Mouse (Mus musculus): ENCODE measurements around the gene Ubap2. TPM values are rescaled to one million over a fixed set of nuclear protein-coding genes. Genes with fewer than 3 reads are reported as not detected.

The Ubap2 gene
- polyA plus RNA-seq, 1 experiment from 2014 or later = 50.1 TPM

DNA sequence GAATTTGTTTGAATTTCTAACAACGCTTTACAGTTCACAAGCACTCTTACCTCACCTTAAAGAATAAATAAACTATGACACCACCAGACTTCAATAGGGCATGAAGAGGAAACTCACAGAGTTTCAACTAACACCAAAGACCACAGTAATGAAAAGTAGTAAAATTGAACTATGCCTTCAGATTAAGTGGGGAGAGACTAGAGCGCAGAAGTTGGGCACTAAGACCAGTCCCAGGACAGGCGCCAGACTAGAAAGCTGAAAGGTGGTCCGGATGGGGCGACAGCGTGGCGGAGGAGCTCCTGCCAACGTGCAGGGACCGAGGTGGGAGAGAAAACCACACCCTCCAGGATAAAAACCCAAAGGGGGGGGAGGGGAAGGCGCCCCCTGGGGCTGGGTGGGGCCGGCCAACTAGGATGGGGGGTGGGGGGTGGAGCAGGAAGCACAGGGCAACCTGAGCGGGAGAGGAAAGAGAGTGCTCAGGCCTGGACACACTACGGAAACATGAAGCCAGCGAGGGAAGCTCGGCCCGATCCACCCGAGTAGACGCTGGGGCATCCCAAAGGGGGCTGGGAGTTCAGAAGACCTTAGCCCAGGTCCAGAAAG, 466 bp downstream of the Ubap2 start:
- H3K9me3 ChIP-seq (ENCODE audit: control insufficient read depth, low read length) = no peaks in the 10 kb centered on the region
- peaks cover 2% of the 10 kb centered on the region; the same call in 1 of the 2 replicates for H3K36me3 ChIP-seq (ENCODE audit: control insufficient read depth, insufficient read depth, low read length)
- H3K27me3 ChIP-seq (replicated peaks; ENCODE audit: control insufficient read depth, insufficient read depth, low read length) = no peaks in the 10 kb centered on the region
- peak; percentile 65 for ATAC-seq
- peak overlapping the region; percentile 66 for H3K4me3 ChIP-seq (ENCODE audit: low read length)
- peak overlapping the region; percentile 83 for H3K9ac ChIP-seq (ENCODE audit: low read depth, low read length)
- peaks cover 27% of the 10 kb centered on the region for H3K4me1 ChIP-seq (ENCODE audit: control insufficient read depth, insufficient read depth, low read depth, low read length)
- H3K27ac ChIP-seq (ENCODE audit: low read depth, low read length) = peak overlapping the region; percentile 95
- H3K4me2 ChIP-seq (ENCODE audit: low read length) = peak overlapping the region; percentile 94
- under 1% methylated on average over 18 of the region's 18 CpGs for WGBS

DNA sequence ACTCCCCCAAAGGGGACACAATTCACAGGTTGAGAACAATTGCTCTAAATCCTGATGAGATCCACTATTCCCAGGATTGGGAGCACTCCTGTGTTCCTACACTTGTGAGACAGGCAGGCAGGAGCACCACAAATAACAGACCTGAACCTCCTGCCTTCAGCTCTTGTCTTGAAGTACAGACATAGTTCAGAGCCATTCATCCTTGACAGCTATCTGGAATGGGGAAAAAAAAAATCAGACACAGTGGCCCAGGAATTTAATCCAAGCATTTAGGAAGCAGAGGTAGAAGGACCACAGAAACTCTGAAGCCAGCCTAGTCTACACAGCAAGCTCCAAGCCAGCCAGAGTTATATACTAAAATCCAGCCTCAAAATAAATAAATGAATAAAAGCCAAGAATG, 6.8 kb downstream of the Ubap2 start:
- Histone ChIP-seq H3K4me2 (ENCODE audit: low read length) (no peak overlapping the region), H3K27ac (ENCODE audit: low read depth, low read length) (no peak overlapping the region), H3K4me3 (ENCODE audit: low read length) (no peak overlapping the region), H3K27me3 (replicated peaks; ENCODE audit: control insufficient read depth, insufficient read depth, low read length) (no peaks in the 10 kb centered on the region), H3K9ac (ENCODE audit: low read depth, low read length) (no peak overlapping the region), H3K36me3 (ENCODE audit: control insufficient read depth, insufficient read depth, low read length) (peaks cover 2% of the 10 kb centered on the region; the same call in 1 of the 2 replicates), H3K4me1 (ENCODE audit: control insufficient read depth, insufficient read depth, low read depth, low read length) (peaks cover 11% of the 10 kb centered on the region), H3K9me3 (ENCODE audit: control insufficient read depth, low read length) (no peaks in the 10 kb centered on the region)
- no peak for ATAC-seq

GRCm38 (mm10) chr4:41266350-41266749, 8.6 kb downstream of the Ubap2 start:
- Histone ChIP-seq H3K9ac (ENCODE audit: low read depth, low read length) (no peak overlapping the region), H3K4me2 (ENCODE audit: low read length) (no peak overlapping the region), H3K36me3 (ENCODE audit: control insufficient read depth, insufficient read depth, low read length) (peaks cover 4% of the 10 kb centered on the region; the same call in 1 of the 2 replicates), H3K27me3 (replicated peaks; ENCODE audit: control insufficient read depth, insufficient read depth, low read length) (no peaks in the 10 kb centered on the region), H3K9me3 (ENCODE audit: control insufficient read depth, low read length) (no peaks in the 10 kb centered on the region), H3K4me3 (ENCODE audit: low read length) (no peak overlapping the region), H3K4me1 (ENCODE audit: control insufficient read depth, insufficient read depth, low read depth, low read length) (no peaks in the 10 kb centered on the region), H3K27ac (ENCODE audit: low read depth, low read length) (no peak overlapping the region)
- ATAC-seq = no peak
- 83% methylated on average over 4 of the region's 4 CpGs for WGBS

DNA sequence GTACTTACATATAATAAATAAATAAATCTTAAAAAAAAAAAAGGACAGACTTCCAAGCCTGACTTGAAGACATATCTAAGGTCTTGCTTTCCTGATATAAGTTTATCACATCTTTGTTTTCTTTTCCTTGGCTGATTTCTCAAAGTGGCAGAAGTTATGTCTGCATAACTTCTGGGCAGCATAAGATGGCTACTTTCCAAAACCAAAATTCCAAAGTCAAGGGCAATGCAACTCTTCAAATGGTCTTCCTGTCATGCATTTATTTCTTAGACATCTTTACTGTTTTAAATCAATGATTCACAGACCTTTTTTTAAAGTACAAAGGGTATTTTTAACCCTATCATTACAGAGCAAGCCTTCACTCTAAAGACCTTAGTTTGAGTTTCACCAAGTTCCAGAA, 14.3 kb downstream of the Ubap2 start:
- no peak for ATAC-seq
- no peaks in the 10 kb centered on the region for H3K9me3 ChIP-seq (ENCODE audit: control insufficient read depth, low read length)

DNA sequence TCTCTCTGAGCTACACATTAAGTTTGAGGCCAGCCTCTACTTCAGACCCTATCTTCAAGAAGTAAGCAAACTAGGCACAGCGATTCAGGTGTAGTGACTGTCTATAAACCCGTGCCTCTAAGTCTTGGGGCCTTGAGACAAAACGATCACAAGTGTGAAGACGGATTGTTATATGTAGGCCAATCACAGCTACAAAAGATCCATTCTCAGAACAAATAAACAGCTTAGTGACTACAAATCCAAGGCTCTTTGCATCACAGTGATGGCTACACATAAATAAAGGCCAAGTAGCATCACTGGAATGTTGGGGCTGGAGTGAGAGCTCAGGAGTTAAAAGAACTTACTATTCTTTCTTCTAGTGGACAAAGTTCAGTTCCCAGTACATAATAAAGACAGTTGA, 15.9 kb downstream of the Ubap2 start:
- Histone ChIP-seq H3K27me3 (replicated peaks; ENCODE audit: control insufficient read depth, insufficient read depth, low read length) (no peaks in the 10 kb centered on the region), H3K4me1 (ENCODE audit: control insufficient read depth, insufficient read depth, low read depth, low read length) (no peaks in the 10 kb centered on the region), H3K27ac (ENCODE audit: low read depth, low read length) (no peak overlapping the region), H3K36me3 (ENCODE audit: control insufficient read depth, insufficient read depth, low read length) (peaks cover 2% of the 10 kb centered on the region; the same call in 1 of the 2 replicates), H3K4me2 (ENCODE audit: low read length) (no peak overlapping the region), H3K9me3 (ENCODE audit: control insufficient read depth, low read length) (no peaks in the 10 kb centered on the region), H3K9ac (ENCODE audit: low read depth, low read length) (no peak overlapping the region), H3K4me3 (ENCODE audit: low read length) (no peak overlapping the region)
- ATAC-seq = no peak
- 93% methylated on average over 4 of the region's 4 CpGs for WGBS

More for the DNA sequence above, 14.3 kb downstream of the Ubap2 start:
- Histone ChIP-seq H3K9ac (ENCODE audit: low read depth, low read length) (no peak overlapping the region), H3K4me2 (ENCODE audit: low read length) (no peak overlapping the region), H3K36me3 (ENCODE audit: control insufficient read depth, insufficient read depth, low read length) (peaks cover 2% of the 10 kb centered on the region; the same call in 1 of the 2 replicates), H3K27me3 (replicated peaks; ENCODE audit: control insufficient read depth, insufficient read depth, low read length) (no peaks in the 10 kb centered on the region), H3K4me1 (ENCODE audit: control insufficient read depth, insufficient read depth, low read depth, low read length) (no peaks in the 10 kb centered on the region), H3K27ac (ENCODE audit: low read depth, low read length) (no peak overlapping the region), H3K4me3 (ENCODE audit: low read length) (no peak overlapping the region)

- no peak overlapping the region for H3K27ac ChIP-seq (ENCODE audit: low read depth, low read length)
- peaks cover 2% of the 10 kb centered on the region; the same call in 1 of the 2 replicates for H3K36me3 ChIP-seq (ENCODE audit: control insufficient read depth, insufficient read depth, low read length)
- H3K4me1 ChIP-seq (ENCODE audit: control insufficient read depth, insufficient read depth, low read depth, low read length) = no peaks in the 10 kb centered on the region
- no peaks in the 10 kb centered on the region for H3K27me3 ChIP-seq (replicated peaks; ENCODE audit: control insufficient read depth, insufficient read depth, low read length)
- 82% methylated on average over 1 of the region's 1 CpGs for WGBS
- no peak for ATAC-seq
- no peak overlapping the region for H3K4me2 ChIP-seq (ENCODE audit: low read length)
- H3K9ac ChIP-seq (ENCODE audit: low read depth, low read length) = no peak overlapping the region
- H3K9me3 ChIP-seq (ENCODE audit: control insufficient read depth, low read length) = no peaks in the 10 kb centered on the region
- H3K4me3 ChIP-seq (ENCODE audit: low read length) = no peak overlapping the region
Observed at GRCm38 (mm10) chr4:41257752-41258151, 17.2 kb downstream of the Ubap2 start.

GRCm38 (mm10) chr4:41255564-41256210, 19.3 kb downstream of the Ubap2 start:
- no peaks in the 10 kb centered on the region for H3K27me3 ChIP-seq (replicated peaks; ENCODE audit: control insufficient read depth, insufficient read depth, low read length)
- no peak for ATAC-seq
- no peak overlapping the region for H3K27ac ChIP-seq (ENCODE audit: low read depth, low read length)
- H3K36me3 ChIP-seq (ENCODE audit: control insufficient read depth, insufficient read depth, low read length) = peaks cover 4% of the 10 kb centered on the region; the same call in 1 of the 2 replicates
- H3K9me3 ChIP-seq (ENCODE audit: control insufficient read depth, low read length) = no peaks in the 10 kb centered on the region
- 89% methylated on average over 12 of the region's 12 CpGs for WGBS
- no peak overlapping the region for H3K4me2 ChIP-seq (ENCODE audit: low read length)
- no peaks in the 10 kb centered on the region for H3K4me1 ChIP-seq (ENCODE audit: control insufficient read depth, insufficient read depth, low read depth, low read length)
- no peak overlapping the region for H3K4me3 ChIP-seq (ENCODE audit: low read length)
- H3K9ac ChIP-seq (ENCODE audit: low read depth, low read length) = no peak overlapping the region

DNA sequence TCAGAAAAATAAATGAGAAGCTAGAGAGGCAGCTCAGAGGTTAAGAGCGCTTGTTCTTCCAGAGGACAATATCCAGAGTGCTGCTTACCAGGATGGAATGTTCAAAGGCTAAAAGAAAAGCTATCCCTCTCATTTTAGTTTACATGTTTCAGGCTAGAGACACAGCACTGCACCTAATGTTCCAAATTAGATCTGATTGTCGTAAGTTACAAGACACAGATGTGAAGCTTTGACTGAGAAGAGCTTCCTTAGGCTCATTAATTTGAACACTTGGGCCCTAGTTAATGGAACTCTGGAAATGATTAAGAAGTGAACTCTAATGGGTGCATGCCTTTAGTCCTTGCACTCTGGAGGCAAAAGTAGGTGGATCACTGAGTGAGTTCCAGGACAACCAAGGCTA, 21.2 kb downstream of the Ubap2 start:
- Histone ChIP-seq H3K4me2 (ENCODE audit: low read length) (no peak overlapping the region), H3K27ac (ENCODE audit: low read depth, low read length) (no peak overlapping the region), H3K4me3 (ENCODE audit: low read length) (no peak overlapping the region), H3K4me1 (ENCODE audit: control insufficient read depth, insufficient read depth, low read depth, low read length) (no peaks in the 10 kb centered on the region), H3K27me3 (replicated peaks; ENCODE audit: control insufficient read depth, insufficient read depth, low read length) (no peaks in the 10 kb centered on the region), H3K36me3 (ENCODE audit: control insufficient read depth, insufficient read depth, low read length) (peaks cover 4% of the 10 kb centered on the region; the same call in 1 of the 2 replicates), H3K9ac (ENCODE audit: low read depth, low read length) (no peak overlapping the region), H3K9me3 (ENCODE audit: control insufficient read depth, low read length) (no peaks in the 10 kb centered on the region)
- WGBS = 92% methylated on average over 2 of the region's 2 CpGs
- no peak for ATAC-seq

DNA sequence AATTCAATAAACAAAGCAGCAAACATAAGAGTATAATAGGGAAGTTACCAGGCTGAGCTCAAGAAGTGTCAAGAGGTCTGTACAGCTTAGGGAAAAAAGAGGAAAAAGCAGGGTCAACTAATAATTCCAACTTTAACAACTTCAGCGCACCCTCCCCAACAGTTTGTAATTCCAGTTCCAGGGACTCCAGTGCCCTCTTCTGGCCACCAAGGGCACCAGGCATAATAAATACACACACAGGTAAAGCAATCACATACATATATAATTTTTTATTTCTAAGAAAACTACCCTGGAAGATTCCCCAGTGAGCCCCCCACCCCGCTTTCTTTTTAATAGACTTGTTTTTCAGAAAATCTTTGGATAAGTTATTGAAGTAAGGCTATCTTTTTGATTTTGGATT, 29.5 kb downstream of the Ubap2 start:
- 97% methylated on average over 2 of the region's 2 CpGs for WGBS
- Histone ChIP-seq H3K27me3 (replicated peaks; ENCODE audit: control insufficient read depth, insufficient read depth, low read length) (no peaks in the 10 kb centered on the region), H3K4me1 (ENCODE audit: control insufficient read depth, insufficient read depth, low read depth, low read length) (no peaks in the 10 kb centered on the region), H3K9me3 (ENCODE audit: control insufficient read depth, low read length) (no peaks in the 10 kb centered on the region), H3K4me3 (ENCODE audit: low read length) (no peak overlapping the region), H3K4me2 (ENCODE audit: low read length) (no peak overlapping the region), H3K36me3 (ENCODE audit: control insufficient read depth, insufficient read depth, low read length) (no peaks in the 10 kb centered on the region), H3K27ac (ENCODE audit: low read depth, low read length) (no peak overlapping the region), H3K9ac (ENCODE audit: low read depth, low read length) (no peak overlapping the region)
- ATAC-seq = no peak
